Mouse (Mus musculus): ENCODE data around the gene Erg. TPM values are rescaled to one million over a fixed set of nuclear protein-coding genes. Genes with fewer than 3 reads are reported as not detected.

Gene Erg
- polyA plus RNA-seq, 1 experiment from 2014 or later: 9.5 TPM

- Histone ChIP-seq H3K27ac (ENCODE audit: low read length) (no peak overlapping the region), H3K9ac (replicated peaks; ENCODE audit: low read length) (no peak overlapping the region), H3K27me3 (ENCODE audit: insufficient read depth, low read length) (no peaks in the 10 kb centered on the region), H3K4me3 (ENCODE audit: low read length) (no peak overlapping the region), H3K9me3 (ENCODE audit: low read length) (no peaks in the 10 kb centered on the region), H3K36me3 (ENCODE audit: insufficient read depth, low read length) (no peaks in the 10 kb centered on the region), H3K4me2 (replicated peaks; ENCODE audit: low read depth, low read length) (no peak overlapping the region), H3K4me1 (ENCODE audit: insufficient read depth, low read length) (no peaks in the 10 kb centered on the region)
- 83% methylated on average over 5 of the region's 5 CpGs for WGBS
- no peak for ATAC-seq (ENCODE audit: low FRiP score, low TSS enrichment)
These were observed 35.9 kb downstream of the Erg start for GRCm38 (mm10) chr16:95550496-95550895.

DNA sequence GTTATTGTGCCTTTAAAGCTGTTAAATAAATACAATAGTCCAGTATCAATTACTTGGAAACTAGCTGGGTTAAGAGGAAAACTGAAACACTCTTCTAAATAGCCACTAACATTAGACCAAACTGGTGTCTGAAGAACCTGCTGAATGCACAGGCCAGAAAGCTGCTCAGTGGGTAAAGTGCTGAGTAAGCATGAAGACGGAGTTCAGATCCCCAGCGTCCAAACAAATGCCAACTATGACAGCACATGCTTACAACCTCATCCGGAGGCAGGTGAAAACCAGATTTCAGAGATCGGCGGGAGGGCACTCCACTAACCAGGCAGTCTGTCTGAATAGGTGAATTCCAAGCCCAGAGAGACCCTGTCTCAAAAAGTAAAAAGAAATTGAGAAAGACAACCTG lies 41.6 kb downstream of the Erg start:
- no peaks in the 10 kb centered on the region for H3K27me3 ChIP-seq (ENCODE audit: insufficient read depth, low read length)
- no peak for ATAC-seq (ENCODE audit: low FRiP score, low TSS enrichment)
- WGBS: 87% methylated on average over 5 of the region's 5 CpGs
- H3K9me3 ChIP-seq (ENCODE audit: low read length): no peaks in the 10 kb centered on the region
- H3K4me2 ChIP-seq (replicated peaks; ENCODE audit: low read depth, low read length): no peak overlapping the region
- H3K27ac ChIP-seq (ENCODE audit: low read length): no peak overlapping the region
- H3K36me3 ChIP-seq (ENCODE audit: insufficient read depth, low read length): no peaks in the 10 kb centered on the region
- H3K9ac ChIP-seq (replicated peaks; ENCODE audit: low read length): no peak overlapping the region
- H3K4me1 ChIP-seq (ENCODE audit: insufficient read depth, low read length): no peaks in the 10 kb centered on the region
- H3K4me3 ChIP-seq (ENCODE audit: low read length): no peak overlapping the region

DNA sequence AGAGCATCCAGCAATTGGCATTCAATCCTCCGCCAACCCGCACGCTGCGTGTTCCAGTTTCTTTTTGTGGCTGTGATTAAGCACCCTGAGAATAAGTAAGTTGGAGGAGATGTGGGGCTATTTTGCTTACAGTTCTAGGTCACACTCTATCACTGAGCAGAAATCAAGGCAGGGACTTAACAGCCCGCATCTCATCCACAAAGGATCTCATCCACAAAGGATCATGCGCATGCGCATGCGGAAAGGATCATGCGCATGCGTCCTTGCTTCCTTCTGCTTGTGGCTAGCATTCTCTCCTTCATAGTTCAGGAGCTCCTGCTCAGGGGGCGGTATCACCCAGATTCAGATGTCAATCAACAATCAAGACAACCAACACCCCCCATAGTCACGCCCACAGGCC lies 42.9 kb downstream of the Erg start:
- no peak for ATAC-seq (ENCODE audit: low FRiP score, low TSS enrichment)
- Histone ChIP-seq H3K4me3 (ENCODE audit: low read length) (no peak overlapping the region), H3K9me3 (ENCODE audit: low read length) (no peaks in the 10 kb centered on the region), H3K36me3 (ENCODE audit: insufficient read depth, low read length) (no peaks in the 10 kb centered on the region), H3K4me2 (replicated peaks; ENCODE audit: low read depth, low read length) (no peak overlapping the region), H3K27me3 (ENCODE audit: insufficient read depth, low read length) (no peaks in the 10 kb centered on the region), H3K9ac (replicated peaks; ENCODE audit: low read length) (no peak overlapping the region), H3K4me1 (ENCODE audit: insufficient read depth, low read length) (no peaks in the 10 kb centered on the region), H3K27ac (ENCODE audit: low read length) (no peak overlapping the region)
- WGBS: 90% methylated on average over 12 of the region's 12 CpGs

DNA sequence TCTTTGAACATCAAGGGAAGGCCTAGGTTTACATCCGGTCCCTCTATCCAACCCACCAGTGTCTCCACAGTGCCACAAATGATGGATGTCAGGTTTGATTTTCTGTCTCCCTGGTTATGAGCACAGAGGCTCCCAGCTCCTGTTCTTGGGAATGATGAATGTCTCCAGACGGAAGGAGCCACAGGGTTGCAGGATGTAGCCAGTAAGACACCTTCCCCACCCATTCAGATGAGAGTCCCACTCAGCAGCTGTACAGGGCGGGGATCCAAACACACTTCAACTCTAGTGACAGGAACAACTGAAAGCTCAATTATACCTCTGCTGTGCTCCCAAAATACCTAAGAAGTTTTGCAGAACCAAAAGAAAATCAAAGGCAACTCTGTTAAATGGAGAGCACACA lies 51.2 kb downstream of the Erg start:
- no peak overlapping the region for H3K4me2 ChIP-seq (replicated peaks; ENCODE audit: low read depth, low read length)
- no peaks in the 10 kb centered on the region for H3K4me1 ChIP-seq (ENCODE audit: insufficient read depth, low read length)
- H3K9ac ChIP-seq (replicated peaks; ENCODE audit: low read length): no peak overlapping the region
- H3K36me3 ChIP-seq (ENCODE audit: insufficient read depth, low read length): no peaks in the 10 kb centered on the region
- no peak for ATAC-seq (ENCODE audit: low FRiP score, low TSS enrichment)
- WGBS: 62% methylated on average over 3 of the region's 3 CpGs
- H3K27me3 ChIP-seq (ENCODE audit: insufficient read depth, low read length): no peaks in the 10 kb centered on the region
- no peaks in the 10 kb centered on the region for H3K9me3 ChIP-seq (ENCODE audit: low read length)
- H3K27ac ChIP-seq (ENCODE audit: low read length): no peak overlapping the region
- H3K4me3 ChIP-seq (ENCODE audit: low read length): no peak overlapping the region

GRCm38 (mm10) chr16:95532387-95533077 lies 53.9 kb downstream of the Erg start:
- no peaks in the 10 kb centered on the region for H3K4me1 ChIP-seq (ENCODE audit: insufficient read depth, low read length)
- no peak overlapping the region for H3K9ac ChIP-seq (replicated peaks; ENCODE audit: low read length)
- H3K27me3 ChIP-seq (ENCODE audit: insufficient read depth, low read length): no peaks in the 10 kb centered on the region
- 65% methylated on average over 13 of the region's 13 CpGs for WGBS
- no peaks in the 10 kb centered on the region for H3K36me3 ChIP-seq (ENCODE audit: insufficient read depth, low read length)
- H3K4me3 ChIP-seq (ENCODE audit: low read length): no peak overlapping the region
- H3K9me3 ChIP-seq (ENCODE audit: low read length): no peaks in the 10 kb centered on the region
- H3K4me2 ChIP-seq (replicated peaks; ENCODE audit: low read depth, low read length): no peak overlapping the region
- no peak overlapping the region for H3K27ac ChIP-seq (ENCODE audit: low read length)
- ATAC-seq (ENCODE audit: low FRiP score, low TSS enrichment): no peak

DNA sequence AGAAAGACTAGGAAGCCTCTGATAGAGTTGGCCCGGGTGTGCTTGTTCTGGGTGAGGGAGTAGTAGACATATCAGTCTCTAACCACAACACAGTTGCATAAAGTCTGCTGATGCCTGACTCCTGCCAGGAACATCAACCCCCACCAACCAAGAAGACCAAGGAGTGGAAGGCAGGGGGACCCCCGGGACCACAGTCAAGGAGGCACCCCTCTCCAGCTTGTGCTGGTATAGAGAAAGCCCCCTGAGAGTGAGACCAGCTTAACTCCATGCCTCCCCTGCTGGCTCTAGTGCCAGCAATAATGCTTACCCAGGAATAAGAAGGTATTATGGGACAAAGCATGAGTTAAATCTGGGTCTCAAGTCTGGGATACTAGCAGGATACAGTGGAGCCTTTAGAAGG lies 58.8 kb downstream of the Erg start:
- Histone ChIP-seq H3K27me3 (ENCODE audit: insufficient read depth, low read length) (no peaks in the 10 kb centered on the region), H3K9me3 (ENCODE audit: low read length) (no peaks in the 10 kb centered on the region), H3K4me3 (ENCODE audit: low read length) (no peak overlapping the region), H3K4me1 (ENCODE audit: insufficient read depth, low read length) (no peaks in the 10 kb centered on the region), H3K9ac (replicated peaks; ENCODE audit: low read length) (no peak overlapping the region), H3K27ac (ENCODE audit: low read length) (no peak overlapping the region), H3K36me3 (ENCODE audit: insufficient read depth, low read length) (no peaks in the 10 kb centered on the region), H3K4me2 (replicated peaks; ENCODE audit: low read depth, low read length) (no peak overlapping the region)
- no peak for ATAC-seq (ENCODE audit: low FRiP score, low TSS enrichment)
- WGBS: 89% methylated on average over 2 of the region's 2 CpGs

DNA sequence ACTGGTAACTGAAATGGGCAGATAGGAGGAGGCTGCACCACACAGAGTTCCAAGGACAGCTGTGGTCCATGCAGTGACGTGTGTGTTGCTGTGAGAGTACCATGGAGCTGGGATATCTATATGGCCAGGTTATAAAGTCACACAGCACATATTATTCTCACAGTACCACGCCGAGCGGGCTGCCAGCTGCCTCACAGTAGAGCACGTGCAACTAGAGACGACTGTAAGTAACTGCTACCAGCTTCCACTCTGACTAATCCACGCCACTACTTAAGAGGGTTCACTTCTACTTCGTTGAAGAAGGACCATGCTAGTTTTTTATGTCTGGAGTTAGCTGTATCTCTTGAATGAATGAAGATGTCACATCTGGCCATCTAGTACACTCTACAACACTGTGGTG lies 66.9 kb downstream of the Erg start:
- 81% methylated on average over 8 of the region's 8 CpGs for WGBS
- H3K4me2 ChIP-seq (replicated peaks; ENCODE audit: low read depth, low read length): no peak overlapping the region

DNA sequence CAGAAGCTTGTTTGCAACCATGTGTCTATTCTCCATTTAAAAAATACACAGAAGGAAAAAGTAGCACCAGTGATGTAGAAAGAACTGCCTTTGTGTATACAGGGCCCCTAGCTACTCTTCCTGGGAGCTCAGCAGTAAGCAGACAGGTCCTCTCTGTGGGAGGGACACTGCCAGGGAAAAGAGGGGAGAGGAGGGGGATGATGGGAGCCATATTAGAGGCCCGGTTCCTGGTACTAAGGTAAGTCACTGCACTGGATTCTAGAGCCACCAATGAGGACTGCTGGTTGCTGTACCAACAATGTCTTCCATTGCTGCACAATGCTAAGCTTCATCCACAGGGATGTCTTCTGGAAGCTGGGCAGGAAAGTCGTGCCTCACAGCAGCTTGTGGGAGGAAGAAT lies 80.3 kb downstream of the Erg start:
- Histone ChIP-seq H3K36me3 (ENCODE audit: insufficient read depth, low read length) (no peaks in the 10 kb centered on the region), H3K9ac (replicated peaks; ENCODE audit: low read length) (no peak overlapping the region), H3K27ac (ENCODE audit: low read length) (no peak overlapping the region), H3K27me3 (ENCODE audit: insufficient read depth, low read length) (no peaks in the 10 kb centered on the region), H3K4me1 (ENCODE audit: insufficient read depth, low read length) (no peaks in the 10 kb centered on the region), H3K4me2 (replicated peaks; ENCODE audit: low read depth, low read length) (no peak overlapping the region), H3K9me3 (ENCODE audit: low read length) (no peaks in the 10 kb centered on the region), H3K4me3 (ENCODE audit: low read length) (no peak overlapping the region)
- 63% methylated on average over 2 of the region's 2 CpGs for WGBS
- no peak for ATAC-seq (ENCODE audit: low FRiP score, low TSS enrichment)

More for the DNA sequence above, 66.9 kb downstream of the Erg start:
- no peaks in the 10 kb centered on the region for H3K9me3 ChIP-seq (ENCODE audit: low read length)
- no peaks in the 10 kb centered on the region for H3K36me3 ChIP-seq (ENCODE audit: insufficient read depth, low read length)
- no peak overlapping the region for H3K27ac ChIP-seq (ENCODE audit: low read length)
- no peak overlapping the region for H3K4me3 ChIP-seq (ENCODE audit: low read length)
- ATAC-seq (ENCODE audit: low FRiP score, low TSS enrichment): no peak
- no peak overlapping the region for H3K9ac ChIP-seq (replicated peaks; ENCODE audit: low read length)
- no peaks in the 10 kb centered on the region for H3K27me3 ChIP-seq (ENCODE audit: insufficient read depth, low read length)
- no peaks in the 10 kb centered on the region for H3K4me1 ChIP-seq (ENCODE audit: insufficient read depth, low read length)

DNA sequence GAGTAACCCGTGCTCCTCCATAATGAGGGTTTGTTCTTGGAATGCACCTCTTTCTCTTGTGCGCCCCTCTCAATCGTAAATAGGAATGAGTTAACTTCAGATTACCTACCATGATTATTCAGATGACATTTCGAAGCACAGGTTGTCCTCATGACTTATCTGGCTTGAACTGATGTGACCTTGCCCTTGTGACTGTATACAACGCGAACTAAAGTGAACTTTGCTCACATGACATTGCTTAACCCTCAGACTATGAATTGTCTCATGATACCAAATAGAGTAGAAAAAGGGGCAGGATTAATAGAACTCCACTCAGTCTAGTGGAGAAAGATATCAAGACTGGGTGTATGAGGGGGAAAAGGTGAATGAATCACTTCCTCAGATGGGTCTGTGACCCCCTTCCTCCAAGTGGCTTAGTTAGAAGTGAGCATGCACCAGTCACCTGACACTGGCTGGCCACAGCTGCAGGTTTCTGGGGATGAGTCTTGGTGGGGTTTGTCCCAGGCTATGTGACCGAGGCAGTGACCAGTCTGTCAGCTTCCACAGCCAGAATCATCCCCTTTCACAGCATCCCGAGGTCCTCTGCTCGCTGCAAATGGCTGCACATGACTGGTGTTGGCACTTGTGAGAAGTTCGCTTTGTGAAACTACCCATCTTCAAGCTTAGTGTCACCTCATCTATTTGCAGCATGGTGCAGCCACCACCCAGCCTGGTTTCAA lies 89.7 kb downstream of the Erg start:
- Histone ChIP-seq H3K4me3 (ENCODE audit: low read length) (no peak overlapping the region), H3K9me3 (ENCODE audit: low read length) (no peaks in the 10 kb centered on the region), H3K4me2 (replicated peaks; ENCODE audit: low read depth, low read length) (no peak overlapping the region), H3K27ac (ENCODE audit: low read length) (no peak overlapping the region), H3K36me3 (ENCODE audit: insufficient read depth, low read length) (no peaks in the 10 kb centered on the region), H3K4me1 (ENCODE audit: insufficient read depth, low read length) (no peaks in the 10 kb centered on the region), H3K27me3 (ENCODE audit: insufficient read depth, low read length) (no peaks in the 10 kb centered on the region), H3K9ac (replicated peaks; ENCODE audit: low read length) (no peak overlapping the region)
- ATAC-seq (ENCODE audit: low FRiP score, low TSS enrichment): no peak
- 86% methylated on average over 10 of the region's 10 CpGs for WGBS

GRCm38 (mm10) chr16:95494108-95494507 lies 92.3 kb downstream of the Erg start:
- H3K9me3 ChIP-seq (ENCODE audit: low read length): no peaks in the 10 kb centered on the region
- H3K4me2 ChIP-seq (replicated peaks; ENCODE audit: low read depth, low read length): no peak overlapping the region
- no peak overlapping the region for H3K4me3 ChIP-seq (ENCODE audit: low read length)
- no peaks in the 10 kb centered on the region for H3K36me3 ChIP-seq (ENCODE audit: insufficient read depth, low read length)
- WGBS: 52% methylated on average over 3 of the region's 3 CpGs
- H3K27me3 ChIP-seq (ENCODE audit: insufficient read depth, low read length): no peaks in the 10 kb centered on the region
- H3K27ac ChIP-seq (ENCODE audit: low read length): no peak overlapping the region
- no peak overlapping the region for H3K9ac ChIP-seq (replicated peaks; ENCODE audit: low read length)
- no peaks in the 10 kb centered on the region for H3K4me1 ChIP-seq (ENCODE audit: insufficient read depth, low read length)
- ATAC-seq (ENCODE audit: low FRiP score, low TSS enrichment): no peak
